Mouse (Mus musculus): ENCODE measurements at regions not wholly inside any gene's neighbourhood (a gene's known extent, or its start where the extent isn't known, plus 50 kb on each side); places are given as distances from the start of the nearest gene placed in this dataset.

GRCm38 (mm10) chr9:61266992-61267391 is 105.2 kb upstream of the Tle3 start:
- Histone ChIP-seq H3K27me3 (ENCODE audit: control insufficient read depth, insufficient read depth, low read length) (no peaks in the 10 kb centered on the region), H3K27ac (replicated peaks; ENCODE audit: low read depth, low read length) (no peak overlapping the region), H3K9me3 (ENCODE audit: control insufficient read depth, low read length) (no peaks in the 10 kb centered on the region), H3K9ac (ENCODE audit: low read length) (no peak overlapping the region), H3K36me3 (ENCODE audit: control insufficient read depth, insufficient read depth, low read length) (no peaks in the 10 kb centered on the region), H3K4me3 (ENCODE audit: low read depth, low read length) (no peak overlapping the region), H3K4me2 (ENCODE audit: low read depth, severe bottlenecking) (no peak overlapping the region), H3K4me1 (ENCODE audit: control insufficient read depth, insufficient read depth, low read length) (no peaks in the 10 kb centered on the region; the same call in 1 of the 2 replicates)
- DNase-seq (ENCODE audit: low spot score) (no peak), ATAC-seq (ENCODE audit: insufficient number of reproducible peaks, low FRiP score, low TSS enrichment, low read depth) (no peak)
- 82% methylated on average over 6 of the region's 6 CpGs for WGBS

GRCm38 (mm10) chr9:61267541-61267940 is 104.6 kb upstream of the Tle3 start:
- H3K4me3 ChIP-seq (ENCODE audit: low read depth, low read length): no peak overlapping the region
- DNase-seq (ENCODE audit: low spot score) (no peak), ATAC-seq (ENCODE audit: insufficient number of reproducible peaks, low FRiP score, low TSS enrichment, low read depth) (no peak)
- H3K27me3 ChIP-seq (ENCODE audit: control insufficient read depth, insufficient read depth, low read length): no peaks in the 10 kb centered on the region
- H3K4me2 ChIP-seq (ENCODE audit: low read depth, severe bottlenecking): no peak overlapping the region
- H3K4me1 ChIP-seq (ENCODE audit: control insufficient read depth, insufficient read depth, low read length): no peaks in the 10 kb centered on the region
- H3K9ac ChIP-seq (ENCODE audit: low read length): no peak overlapping the region
- H3K27ac ChIP-seq (replicated peaks; ENCODE audit: low read depth, low read length): no peak overlapping the region
- no peaks in the 10 kb centered on the region for H3K36me3 ChIP-seq (ENCODE audit: control insufficient read depth, insufficient read depth, low read length)
- 47% methylated on average over 4 of the region's 4 CpGs for WGBS
- H3K9me3 ChIP-seq (ENCODE audit: control insufficient read depth, low read length): no peaks in the 10 kb centered on the region

- Histone ChIP-seq H3K4me1 (ENCODE audit: control insufficient read depth, insufficient read depth, low read length) (no peaks in the 10 kb centered on the region), H3K36me3 (ENCODE audit: control insufficient read depth, insufficient read depth, low read length) (no peaks in the 10 kb centered on the region), H3K27me3 (ENCODE audit: control insufficient read depth, insufficient read depth, low read length) (no peaks in the 10 kb centered on the region), H3K4me2 (ENCODE audit: low read depth, severe bottlenecking) (no peak overlapping the region), H3K9ac (ENCODE audit: low read length) (no peak overlapping the region), H3K27ac (replicated peaks; ENCODE audit: low read depth, low read length) (no peak overlapping the region), H3K9me3 (ENCODE audit: control insufficient read depth, low read length) (no peaks in the 10 kb centered on the region), H3K4me3 (ENCODE audit: low read depth, low read length) (no peak overlapping the region)
- DNase-seq (ENCODE audit: low spot score): no peak
- no peak for ATAC-seq (ENCODE audit: insufficient number of reproducible peaks, low FRiP score, low TSS enrichment, low read depth)
- WGBS: 86% methylated on average over 2 of the region's 2 CpGs
Measured at GRCm38 (mm10) chr9:61268162-61268561, 104.0 kb upstream of the Tle3 start.

- 84% methylated on average over 2 of the region's 2 CpGs for WGBS
Measured at GRCm38 (mm10) chr9:61268681-61269080, 103.5 kb upstream of the Tle3 start.

GRCm38 (mm10) chr9:61269151-61269870 is 102.9 kb upstream of the Tle3 start:
- no peaks in the 10 kb centered on the region for H3K36me3 ChIP-seq (ENCODE audit: control insufficient read depth, insufficient read depth, low read length)
- H3K9me3 ChIP-seq (ENCODE audit: control insufficient read depth, low read length): no peaks in the 10 kb centered on the region
- no peak overlapping the region for H3K4me2 ChIP-seq (ENCODE audit: low read depth, severe bottlenecking)
- DNase-seq (ENCODE audit: low spot score) (no peak), ATAC-seq (ENCODE audit: insufficient number of reproducible peaks, low FRiP score, low TSS enrichment, low read depth) (no peak)
- H3K4me1 ChIP-seq (ENCODE audit: control insufficient read depth, insufficient read depth, low read length): no peaks in the 10 kb centered on the region
- H3K27ac ChIP-seq (replicated peaks; ENCODE audit: low read depth, low read length): no peak overlapping the region
- H3K4me3 ChIP-seq (ENCODE audit: low read depth, low read length): no peak overlapping the region
- WGBS: 87% methylated on average over 5 of the region's 5 CpGs
- H3K27me3 ChIP-seq (ENCODE audit: control insufficient read depth, insufficient read depth, low read length): no peaks in the 10 kb centered on the region
- no peak overlapping the region for H3K9ac ChIP-seq (ENCODE audit: low read length)

More at GRCm38 (mm10) chr9:61268681-61269080, 103.5 kb upstream of the Tle3 start:
- no peak overlapping the region for H3K27ac ChIP-seq (replicated peaks; ENCODE audit: low read depth, low read length)
- no peak for DNase-seq (ENCODE audit: low spot score)
- no peak overlapping the region for H3K4me2 ChIP-seq (ENCODE audit: low read depth, severe bottlenecking)
- H3K9ac ChIP-seq (ENCODE audit: low read length): no peak overlapping the region
- H3K27me3 ChIP-seq (ENCODE audit: control insufficient read depth, insufficient read depth, low read length): no peaks in the 10 kb centered on the region
- no peak for ATAC-seq (ENCODE audit: insufficient number of reproducible peaks, low FRiP score, low TSS enrichment, low read depth)
- H3K36me3 ChIP-seq (ENCODE audit: control insufficient read depth, insufficient read depth, low read length): no peaks in the 10 kb centered on the region
- H3K4me3 ChIP-seq (ENCODE audit: low read depth, low read length): no peak overlapping the region
- no peaks in the 10 kb centered on the region for H3K4me1 ChIP-seq (ENCODE audit: control insufficient read depth, insufficient read depth, low read length)
- no peaks in the 10 kb centered on the region for H3K9me3 ChIP-seq (ENCODE audit: control insufficient read depth, low read length)

- Histone ChIP-seq H3K9me3 (ENCODE audit: control insufficient read depth, low read length) (no peaks in the 10 kb centered on the region), H3K4me2 (ENCODE audit: low read depth, severe bottlenecking) (no peak overlapping the region), H3K4me3 (ENCODE audit: low read depth, low read length) (no peak overlapping the region), H3K36me3 (ENCODE audit: control insufficient read depth, insufficient read depth, low read length) (no peaks in the 10 kb centered on the region), H3K27ac (replicated peaks; ENCODE audit: low read depth, low read length) (no peak overlapping the region), H3K9ac (ENCODE audit: low read length) (no peak overlapping the region), H3K27me3 (ENCODE audit: control insufficient read depth, insufficient read depth, low read length) (no peaks in the 10 kb centered on the region), H3K4me1 (ENCODE audit: control insufficient read depth, insufficient read depth, low read length) (no peaks in the 10 kb centered on the region)
- ATAC-seq (ENCODE audit: insufficient number of reproducible peaks, low FRiP score, low TSS enrichment, low read depth) (no peak), DNase-seq (ENCODE audit: low spot score) (no peak)
- WGBS: 81% methylated on average over 1 of the region's 1 CpGs
Measured at GRCm38 (mm10) chr9:61271243-61271642, 100.9 kb upstream of the Tle3 start.

- no peak overlapping the region for H3K4me3 ChIP-seq (ENCODE audit: low read depth, low read length)
- no peaks in the 10 kb centered on the region for H3K9me3 ChIP-seq (ENCODE audit: control insufficient read depth, low read length)
- no peaks in the 10 kb centered on the region for H3K27me3 ChIP-seq (ENCODE audit: control insufficient read depth, insufficient read depth, low read length)
- ATAC-seq (ENCODE audit: insufficient number of reproducible peaks, low FRiP score, low TSS enrichment, low read depth) (no peak), DNase-seq (ENCODE audit: low spot score) (no peak)
- no peak overlapping the region for H3K4me2 ChIP-seq (ENCODE audit: low read depth, severe bottlenecking)
- no peak overlapping the region for H3K27ac ChIP-seq (replicated peaks; ENCODE audit: low read depth, low read length)
- no peak overlapping the region for H3K9ac ChIP-seq (ENCODE audit: low read length)
- H3K36me3 ChIP-seq (ENCODE audit: control insufficient read depth, insufficient read depth, low read length): no peaks in the 10 kb centered on the region
- no peaks in the 10 kb centered on the region for H3K4me1 ChIP-seq (ENCODE audit: control insufficient read depth, insufficient read depth, low read length)
- WGBS: 75% methylated on average over 5 of the region's 5 CpGs
Measured at GRCm38 (mm10) chr9:61271769-61272352, 100.3 kb upstream of the Tle3 start.

GRCm38 (mm10) chr9:61274020-61274419 is 98.1 kb upstream of the Tle3 start:
- no peak overlapping the region for H3K27ac ChIP-seq (replicated peaks; ENCODE audit: low read depth, low read length)
- DNase-seq (ENCODE audit: low spot score) (no peak), ATAC-seq (ENCODE audit: insufficient number of reproducible peaks, low FRiP score, low TSS enrichment, low read depth) (no peak)
- no peaks in the 10 kb centered on the region for H3K9me3 ChIP-seq (ENCODE audit: control insufficient read depth, low read length)
- H3K4me2 ChIP-seq (ENCODE audit: low read depth, severe bottlenecking): no peak overlapping the region
- WGBS: 79% methylated on average over 9 of the region's 9 CpGs
- no peaks in the 10 kb centered on the region for H3K36me3 ChIP-seq (ENCODE audit: control insufficient read depth, insufficient read depth, low read length)
- no peak overlapping the region for H3K4me3 ChIP-seq (ENCODE audit: low read depth, low read length)
- H3K9ac ChIP-seq (ENCODE audit: low read length): no peak overlapping the region
- H3K27me3 ChIP-seq (ENCODE audit: control insufficient read depth, insufficient read depth, low read length): 0 out of 2 replicates have a peak, but pooled peaks cover 2% of the 10 kb centered on the region
- H3K4me1 ChIP-seq (ENCODE audit: control insufficient read depth, insufficient read depth, low read length): peaks cover 13% of the 10 kb centered on the region
